Mouse (Mus musculus): ENCODE measurements around the gene Gm4969.

- TF ChIP-seq CTCF (IDR thresholded peaks at IDR 0.05; ENCODE audit: low read depth, low read length) (no peak), POLR2A (IDR thresholded peaks at IDR 0.05; ENCODE audit: insufficient read depth, low read length) (peak; percentile 83)
Measured at GRCm38 (mm10) chr7:19149626-19150025, 31.5 kb upstream of the Gm4969 start, which contains the start of gene Snrpd2.

Data from ES-Bruce4 (cell line).